Mouse (Mus musculus) pancreas, adult 10 weeks (tissue): ENCODE results near the gene Slc2a4. TPM values are rescaled to one million over a fixed set of nuclear protein-coding genes. Genes with fewer than 3 reads are reported as not detected.

ENCODE experiments used
- polyA plus RNA-seq: library from polyadenylated mRNA; stranded (reverse); fragments of 350-450 nt; fragmentation: Illumina TruSeq; extraction: RNeasy Lipid Tissue Mini Kit (QIAGEN cat#74804); gene quantifications from one replicate; pipeline ENCODE4 v1.2.3, GENCODE M21; 2015; ENCODE audit warnings: low read depth, low replicate concordance; ENCODE audit not compliant: insufficient read depth

The Slc2a4 gene
- 3.1 TPM for polyA plus RNA-seq

GRCm38 (mm10) chr11:69948066-69948762, at the start of gene Slc2a4:
Slc2a4 (minus strand) TSS chr11:69948188.

GRCm38 (mm10) chr11:69995391-69995960, 47.5 kb upstream of the Slc2a4 start, which contains the start of gene Phf23:
Phf23 (plus strand) TSS chr11:69995777.

GRCm38 (mm10) chr11:69990850-69991691, 43.1 kb upstream of the Slc2a4 start, which contains the start of gene Gabarap:
Gabarap (plus strand) TSS chr11:69991143.

GRCm38 (mm10) chr11:69982225-69982624, 34.2 kb upstream of the Slc2a4 start, which contains the start of gene Elp5:
Elp5 (minus strand) TSS chr11:69982517.

GRCm38 (mm10) chr11:69981141-69981762, 33.3 kb upstream of the Slc2a4 start, which contains the start of gene Ctdnep1:
Ctdnep1 (plus strand) TSS chr11:69981156.

GRCm38 (mm10) chr11:69964650-69965270, 16.8 kb upstream of the Slc2a4 start, which contains the start of gene Cldn7:
Cldn7 (plus strand) TSS chr11:69964779.

GRCm38 (mm10) chr11:69935137-69935879, 12.7 kb downstream of the Slc2a4 start, which contains the start of gene Ybx2:
Ybx2 (plus strand) TSS chr11:69935796.

GRCm38 (mm10) chr11:69921114-69922011, 26.6 kb downstream of the Slc2a4 start, which contains the start of gene Eif5a:
Eif5a (minus strand) TSS chr11:69921958.

GRCm38 (mm10) chr11:69913554-69914371, 34.2 kb downstream of the Slc2a4 start, which contains the start of gene Gps2:
Gps2 (plus strand) TSS chr11:69913888.

GRCm38 (mm10) chr11:69900471-69901405, 47.2 kb downstream of the Slc2a4 start, which contains the start of the genes 2810408A11Rik and Neurl4:
2810408A11Rik (minus strand) TSS chr11:69900987.
Neurl4 (plus strand) TSS chr11:69901072.

GRCm38 (mm10) chr11:69895291-69895690, 52.7 kb downstream of the Slc2a4 start, which contains the start of gene Acap1:
Acap1 (minus strand) TSS chr11:69895539.

Other genes with a start within 250 kb of the Slc2a4 start
- 11.2 TPM for gene Polr2a, start 189.6 kb downstream of the Slc2a4 start, polyA plus RNA-seq
- gene Slc35g3, start 186.2 kb downstream of the Slc2a4 start, polyA plus RNA-seq = not detected
- 7.3 TPM for gene Zbtb4, start 182.3 kb downstream of the Slc2a4 start, polyA plus RNA-seq
- gene Chrnb1, start 152.2 kb downstream of the Slc2a4 start, polyA plus RNA-seq = 3.0 TPM
- 1.2 TPM for gene Fgf11, start 146.3 kb downstream of the Slc2a4 start, polyA plus RNA-seq
- 1.6 TPM for gene Tmem102, start 142.6 kb downstream of the Slc2a4 start, polyA plus RNA-seq
- gene Gm39566, start 132.9 kb downstream of the Slc2a4 start, polyA plus RNA-seq = not detected
- gene Spem2, start 129.7 kb downstream of the Slc2a4 start, polyA plus RNA-seq = not detected
- not detected for gene Spem1, start 126.0 kb downstream of the Slc2a4 start, polyA plus RNA-seq
- gene Nlgn2, start 110.4 kb downstream of the Slc2a4 start, polyA plus RNA-seq = 6.3 TPM
- gene Tmem256, start 109.7 kb downstream of the Slc2a4 start, polyA plus RNA-seq = 73.9 TPM
- gene Plscr3, start 101.8 kb downstream of the Slc2a4 start, polyA plus RNA-seq = 8.3 TPM
- 6.0 TPM for gene Tnk1, start 89.5 kb downstream of the Slc2a4 start, polyA plus RNA-seq
- not detected for gene Tmem95, start 70.2 kb downstream of the Slc2a4 start, polyA plus RNA-seq
- 1.4 TPM for gene Kctd11, start 66.8 kb downstream of the Slc2a4 start, polyA plus RNA-seq
- 0.87 TPM for gene Acap1, start 52.6 kb downstream of the Slc2a4 start, polyA plus RNA-seq
- not detected for gene 2810408A11Rik, start 47.2 kb downstream of the Slc2a4 start, polyA plus RNA-seq
- gene Neurl4, start 47.1 kb downstream of the Slc2a4 start, polyA plus RNA-seq = 12.3 TPM
- gene Gps2, start 34.3 kb downstream of the Slc2a4 start, polyA plus RNA-seq = 25.1 TPM
- gene Eif5a, start 26.2 kb downstream of the Slc2a4 start, polyA plus RNA-seq = 133 TPM
- 1.6 TPM for gene Ybx2, start 12.4 kb downstream of the Slc2a4 start, polyA plus RNA-seq
- gene Cldn7, start 16.6 kb upstream of the Slc2a4 start, polyA plus RNA-seq = 21.0 TPM
- 42.3 TPM for gene Ctdnep1, start 33.0 kb upstream of the Slc2a4 start, polyA plus RNA-seq
- gene Elp5, start 34.3 kb upstream of the Slc2a4 start, polyA plus RNA-seq = 22.5 TPM
- gene Gabarap, start 43.0 kb upstream of the Slc2a4 start, polyA plus RNA-seq = 186 TPM
- gene Phf23, start 47.6 kb upstream of the Slc2a4 start, polyA plus RNA-seq = 15.8 TPM
- 6.6 TPM for gene Dvl2, start 52.4 kb upstream of the Slc2a4 start, polyA plus RNA-seq
- 25.2 TPM for gene Acadvl, start 67.2 kb upstream of the Slc2a4 start, polyA plus RNA-seq
- 8.8 TPM for gene Dlg4, start 68.8 kb upstream of the Slc2a4 start, polyA plus RNA-seq
- not detected for gene Asgr1, start 105.9 kb upstream of the Slc2a4 start, polyA plus RNA-seq
- not detected for gene Asgr2, start 144.5 kb upstream of the Slc2a4 start, polyA plus RNA-seq
- gene Mgl2, start 182.1 kb upstream of the Slc2a4 start, polyA plus RNA-seq = 8.1 TPM
- gene Clec10a, start 208.0 kb upstream of the Slc2a4 start, polyA plus RNA-seq = 6.6 TPM